Mouse (Mus musculus) neutrophil, adult 5-6 weeks (primary cell): ENCODE results near the gene Nipa2. TPM values are rescaled to one million over a fixed set of nuclear protein-coding genes. Genes with fewer than 3 reads are reported as not detected.
"Not testable (repeated sequence)": the region's sequence is repeated elsewhere in the genome, so short reads cannot be mapped to it uniquely, and the experiment has no call there.

Experiments
- ATAC-seq: fragments of 151-379, 151-347 bp; 2 replicates; pipeline ENCODE4 v1.8.0; 2017; ENCODE audit warnings: mild to moderate bottlenecking, moderate TSS enrichment; ENCODE audit not compliant: insufficient number of reproducible peaks, poor library complexity, low FRiP score, severe bottlenecking; ENCODE audit errors: extremely low read depth
- total RNA-seq: library from RNA; stranded (forward); fragments of 200-1000 nt; gene quantifications from 2 replicates; pipeline ENCODE4 v1.2.3, GENCODE M21; 2017

Nipa2 gene
- total RNA-seq, 1 experiment from 2014 or later, result 50.6 TPM

DNA sequence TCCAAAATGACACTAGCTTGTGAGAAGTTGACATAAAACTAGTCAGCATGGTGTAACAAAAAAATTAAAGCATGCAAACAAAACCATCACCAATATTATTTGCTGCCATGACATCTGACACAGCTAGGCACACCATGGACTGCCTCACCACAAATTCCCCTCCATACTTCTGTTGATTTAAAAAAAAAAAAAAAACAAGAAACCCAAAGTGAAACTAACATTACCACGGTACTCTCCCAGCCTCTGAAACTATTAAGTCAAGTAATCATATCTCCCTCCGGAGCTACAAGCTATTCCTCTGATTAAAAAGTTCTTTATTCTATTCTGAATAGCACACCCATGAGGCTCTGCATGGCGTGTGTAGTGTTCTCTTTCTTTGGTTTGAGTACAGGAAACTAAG lies 5.1 kb downstream of the Nipa2 start:
- no peak for ATAC-seq

GRCm38 (mm10) chr7:55956054-55956453 lies 6.2 kb downstream of the Nipa2 start:
- ATAC-seq, result no peak

DNA sequence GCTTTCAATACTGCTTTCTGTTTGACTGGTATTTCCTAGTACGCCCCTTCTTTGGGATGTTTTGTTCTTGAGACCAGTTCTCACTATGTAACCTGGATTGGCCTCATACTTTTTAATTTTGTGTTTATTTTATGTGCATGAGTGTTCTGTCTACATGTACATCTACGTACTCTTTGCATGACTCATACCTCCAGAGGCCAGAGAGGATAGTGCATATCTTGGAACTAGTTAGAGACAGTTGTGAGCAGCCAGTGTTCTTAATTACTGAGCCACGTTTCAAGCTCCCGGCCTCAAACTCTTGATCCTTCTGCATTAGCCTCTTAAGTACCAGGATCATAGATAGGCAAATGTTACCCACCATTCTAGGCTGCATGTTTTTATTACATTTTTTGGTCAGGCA lies 23.9 kb downstream of the Nipa2 start:
- no peak for ATAC-seq

DNA sequence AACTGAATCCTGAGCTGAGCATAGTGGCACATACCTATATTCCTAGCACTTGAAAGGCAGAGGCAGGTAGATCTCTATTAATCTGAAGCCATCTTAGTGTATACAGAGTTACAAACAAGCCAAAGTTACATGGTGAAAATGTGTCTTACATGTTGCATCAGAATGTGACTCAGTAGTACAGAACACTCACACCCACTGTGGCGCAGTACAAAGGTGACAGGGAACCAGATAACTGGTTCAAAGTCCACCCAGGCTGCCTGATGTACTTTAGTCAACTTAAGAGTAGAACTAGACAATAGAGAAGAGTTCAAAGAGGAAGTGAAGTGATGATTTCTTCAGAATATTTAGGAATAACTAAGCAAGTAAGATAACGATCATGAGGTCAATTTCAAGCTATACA lies 27.3 kb downstream of the Nipa2 start:
- ATAC-seq, result no peak

GRCm38 (mm10) chr7:55928649-55929048 lies 33.6 kb downstream of the Nipa2 start:
- no peak for ATAC-seq

DNA sequence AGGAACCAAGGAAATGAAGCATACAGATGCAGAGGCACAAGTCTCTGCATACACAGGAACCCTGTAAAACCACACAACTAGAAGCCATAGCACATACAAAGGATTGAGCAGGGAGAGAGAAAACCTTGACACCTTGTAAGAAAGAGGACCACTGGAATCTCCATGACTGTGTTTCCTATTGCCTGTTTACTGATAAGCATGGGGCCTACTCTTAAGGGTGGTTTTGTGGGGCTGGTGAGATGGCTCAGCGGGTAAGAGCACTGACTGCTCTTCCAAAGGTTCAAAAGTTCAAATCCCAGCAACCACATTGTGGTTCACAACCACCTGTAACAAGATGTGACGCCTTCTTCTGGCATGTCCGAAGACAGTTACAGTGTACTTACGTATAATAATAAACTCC lies 35.0 kb downstream of the Nipa2 start:
- no peak for ATAC-seq

- not testable (repeated sequence) for ATAC-seq
Measured at GRCm38 (mm10) chr7:55918365-55918764, 43.9 kb downstream of the Nipa2 start.

DNA sequence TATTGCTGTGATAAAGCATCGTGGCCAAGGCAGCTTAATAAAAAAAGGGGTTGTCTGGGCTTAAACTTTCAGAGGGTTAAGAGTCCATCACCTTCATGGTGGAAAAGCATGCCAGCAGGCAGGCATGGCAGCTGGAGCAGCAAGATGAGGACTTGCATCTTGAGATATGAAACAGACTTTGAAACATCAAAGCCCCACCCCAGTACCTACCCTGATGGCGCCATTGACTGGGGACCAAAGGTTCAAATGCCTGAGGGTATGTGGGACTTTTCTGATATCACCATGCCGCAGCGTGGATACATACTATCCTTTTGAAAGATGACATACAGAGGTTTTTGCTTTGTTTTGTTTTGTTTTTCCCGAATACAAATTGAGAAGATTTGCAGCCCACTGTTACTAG lies 50.2 kb downstream of the Nipa2 start:
- no peak for ATAC-seq

GRCm38 (mm10) chr7:55911371-55911770 lies 50.9 kb downstream of the Nipa2 start:
- no peak for ATAC-seq

- no peak for ATAC-seq
Measured at GRCm38 (mm10) chr7:55910356-55910755, 51.9 kb downstream of the Nipa2 start.

GRCm38 (mm10) chr7:55909519-55909918 lies 52.8 kb downstream of the Nipa2 start:
- peak; percentile 64; the same call in 1 of the 2 replicates for ATAC-seq

DNA sequence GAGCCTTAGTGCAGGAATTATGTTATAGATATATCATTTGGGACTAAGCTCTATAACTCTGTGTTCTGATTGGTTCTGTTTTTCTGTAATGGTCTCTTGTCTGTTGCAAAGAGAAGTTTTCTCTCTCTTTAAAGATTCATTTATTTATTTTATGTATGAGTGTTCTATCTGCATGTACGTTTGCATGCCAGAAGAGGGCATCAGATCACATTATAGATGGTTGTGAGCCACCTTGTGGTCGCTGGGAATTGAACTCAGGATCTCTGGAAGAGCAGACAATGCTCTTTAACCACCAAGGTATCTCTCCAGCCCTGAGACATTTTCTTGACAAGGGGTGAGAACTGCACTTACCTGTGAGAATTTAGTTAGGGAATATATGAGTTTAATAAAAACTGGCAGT lies 56.8 kb downstream of the Nipa2 start:
- no peak for ATAC-seq

- no peak for ATAC-seq
Measured at GRCm38 (mm10) chr7:55903766-55904165, 58.5 kb downstream of the Nipa2 start.

DNA sequence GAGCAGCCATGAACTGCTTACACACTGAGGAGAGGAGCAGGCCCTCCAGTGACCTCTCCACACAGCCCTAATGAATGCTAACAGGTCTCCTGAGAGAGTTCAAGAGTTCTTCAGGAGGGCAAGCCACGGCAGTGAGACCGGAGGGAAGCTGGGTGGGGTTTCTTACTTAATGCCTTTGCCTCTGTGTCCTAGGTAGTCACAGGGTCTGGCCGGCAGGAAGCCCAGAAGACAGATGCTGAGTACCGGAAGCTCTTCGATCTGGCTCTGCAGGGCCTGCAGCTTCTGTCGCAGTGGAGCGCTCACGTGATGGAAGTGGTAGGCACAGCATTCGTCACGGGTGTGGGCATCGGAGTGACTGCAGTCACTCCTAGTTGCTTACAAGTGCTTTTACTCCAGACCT lies 70.5 kb downstream of the Nipa2 start:
- no peak for ATAC-seq

DNA sequence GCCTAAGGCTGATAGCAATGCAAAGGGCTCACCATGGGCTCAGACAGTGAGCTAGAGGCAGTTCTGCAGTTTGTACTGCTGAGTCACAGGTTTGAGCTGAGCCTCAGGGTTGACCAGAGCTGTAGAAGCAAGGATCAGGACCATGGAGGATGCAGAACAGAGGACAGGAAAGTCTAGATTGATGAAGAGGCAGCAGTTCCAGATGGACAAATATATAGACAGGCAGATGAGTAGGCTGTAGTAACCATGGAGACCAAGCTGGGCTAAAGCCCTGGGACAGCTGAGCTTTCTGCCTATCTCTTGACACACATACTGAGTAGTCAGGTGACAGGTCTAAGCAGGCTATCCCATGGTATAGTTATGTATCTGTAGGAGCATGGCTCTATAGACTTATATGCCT lies 71.5 kb downstream of the Nipa2 start:
- no peak for ATAC-seq

DNA sequence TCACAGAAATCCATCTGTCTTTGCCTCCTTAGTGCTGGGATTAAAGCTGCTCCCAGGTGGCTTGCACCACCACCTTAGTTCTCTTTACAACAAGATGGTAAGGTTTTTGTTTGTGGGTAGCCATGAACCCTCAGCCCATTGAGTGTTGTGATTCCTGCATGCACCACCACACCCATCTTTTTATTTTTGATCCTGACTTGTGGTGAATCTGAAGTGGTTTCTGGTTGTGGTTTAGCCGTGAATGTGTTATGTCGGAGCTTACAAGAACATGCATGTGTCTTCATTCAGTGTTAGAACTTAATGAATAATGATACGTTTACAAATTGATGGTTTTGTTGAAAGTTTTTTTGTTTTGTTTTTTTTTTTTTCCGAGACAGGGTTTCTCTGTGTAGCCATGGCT lies 72.3 kb downstream of the Nipa2 start:
- 0 out of 2 replicates have a peak, but pooled peaks have one; percentile 36 for ATAC-seq

GRCm38 (mm10) chr7:55888603-55889002 lies 73.7 kb downstream of the Nipa2 start:
- ATAC-seq, result no peak

Other genes with a start within 250 kb of the Nipa2 start
- gene Siglech, start 194.3 kb downstream of the Nipa2 start, total RNA-seq, result 0.35 and 0.49 TPM in 2 replicates
- 35.4 and 46.4 TPM in 2 replicates for gene Tubgcp5, start 168.3 kb downstream of the Nipa2 start, total RNA-seq
- 27.6 and 43.7 TPM in 2 replicates for gene Cyfip1, start 120.7 kb downstream of the Nipa2 start, total RNA-seq
- gene Nipa1, start 57.5 kb upstream of the Nipa2 start, total RNA-seq, result 0.25 and 0.47 TPM in 2 replicates
- gene Herc2, start 87.7 kb upstream of the Nipa2 start, total RNA-seq, result 102 and 115 TPM in 2 replicates